Mouse (Mus musculus) erythroblast, embryonic 14.5 days (primary cell): Measurements from ENCODE around the gene Ak8.

Experiments used
- GATA1 ChIP-seq: IDR thresholded peaks from 2 replicates; pipeline ENCODE4 v1.6.1; 2012; ENCODE audit warnings: low read length, inconsistent platforms, mixed read lengths
- TAL1 ChIP-seq: IDR thresholded peaks from 3 replicates; pipeline ENCODE4 v1.6.1; 2012; ENCODE audit warnings: low read length, inconsistent platforms, mixed read lengths

DNA sequence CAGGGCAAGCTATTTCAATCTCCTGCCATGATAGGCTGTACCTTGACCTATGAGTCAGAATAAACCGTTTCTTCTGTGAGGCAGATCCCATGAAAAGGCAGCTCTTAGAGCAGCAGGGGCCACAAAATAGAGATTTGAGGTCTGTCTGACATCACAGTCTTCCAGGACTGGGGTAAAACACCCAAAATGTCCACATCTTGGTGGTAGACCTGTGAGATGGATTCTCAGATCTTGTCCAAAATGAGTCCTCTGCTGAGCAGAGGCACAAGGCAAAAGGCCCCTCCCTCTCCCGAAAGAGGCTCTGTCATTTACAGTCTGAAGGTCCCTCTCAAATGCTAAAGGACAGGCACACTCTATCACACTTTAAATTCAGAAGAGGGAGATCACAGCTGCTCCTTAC lies 47.7 kb downstream of the Ak8 start:
- TF ChIP-seq GATA1, result no peak
- TF ChIP-seq TAL1, result no peak
